Mouse (Mus musculus) G1E (cell line): ENCODE measurements around the gene Pkd2l1. TPM values are rescaled to one million over a fixed set of nuclear protein-coding genes. Genes with fewer than 3 reads are reported as not detected.

Source experiments
- ATAC-seq: 2 replicates; pipeline ENCODE4 v1.8.0; 2016; ENCODE audit warnings: mild to moderate bottlenecking; ENCODE audit not compliant: insufficient number of reproducible peaks, poor library complexity, low FRiP score, severe bottlenecking; ENCODE audit errors: extremely low read depth
- DNase-seq: peaks from one replicate; pipeline ENCODE4 v3.0.0; 2012; ENCODE audit warnings: low spot score
- H3K27me3 ChIP-seq: 2 replicates; pipeline ENCODE4 v1.6.1; 2012; ENCODE audit warnings: mild to moderate bottlenecking, low read length, inconsistent platforms; ENCODE audit not compliant: insufficient read depth
- H3K36me3 ChIP-seq: replicated peaks from 2 replicates; pipeline ENCODE3; 2012; ENCODE audit warnings: mild to moderate bottlenecking, inconsistent platforms
- H3K4me1 ChIP-seq: 2 replicates; pipeline ENCODE4 v1.6.1; 2012; ENCODE audit warnings: low read depth, low read length, inconsistent platforms, mixed read lengths; ENCODE audit not compliant: insufficient read depth
- H3K4me3 ChIP-seq: 2 replicates; pipeline ENCODE4 v1.5.1; 2012; ENCODE audit warnings: low read depth, mild to moderate bottlenecking, inconsistent platforms, low read length, moderate library complexity, mixed read lengths
- H3K9me3 ChIP-seq: replicated peaks from 2 replicates; pipeline ENCODE4 v1.6.1; 2012; ENCODE audit warnings: inconsistent platforms
- CTCF ChIP-seq: IDR thresholded peaks from 2 replicates; pipeline ENCODE4 v1.5.1; 2012; ENCODE audit warnings: low read depth, low read length, inconsistent platforms, mixed read lengths
- GATA1 ChIP-seq: IDR thresholded peaks from 2 replicates; pipeline ENCODE4 v1.6.1; 2012; ENCODE audit warnings: borderline replicate concordance, low read length, inconsistent platforms, mixed read lengths
- GATA2 ChIP-seq: IDR thresholded peaks from 2 replicates; pipeline ENCODE4 v1.6.1; 2012; ENCODE audit warnings: low read depth, low read length, inconsistent platforms, borderline replicate concordance
- POLR2AphosphoS5 ChIP-seq: IDR thresholded peaks from 2 replicates; pipeline ENCODE4 v1.6.1; 2012; ENCODE audit warnings: low read depth, low read length, inconsistent platforms; ENCODE audit not compliant: insufficient replicate concordance
- TAL1 ChIP-seq: conservative IDR thresholded peaks from 2 replicates; pipeline ENCODE4 v1.6.1; 2012; ENCODE audit warnings: low read depth, low read length, inconsistent platforms, mixed read lengths
- polyA plus RNA-seq: library from polyadenylated mRNA; stranded (reverse); fragments of >175 nt; gene quantifications from 2 replicates; pipeline ENCODE4 v1.2.3, GENCODE M21; 2012
- total RNA-seq, 2 experiments: library from RNA; stranded (forward) in 1 of 2; stranded (reverse) in 1 of 2; fragments of 200-1000 nt in 1 of 2; fragments of >200 nt in 1 of 2; fragmentation: Nextera tagmentation in 1 of 2; gene quantifications; 2 replicates each; pipeline ENCODE4 v1.2.3; 2014 to 2017

Gene Pkd2l1
- total and polyA plus RNA-seq, 3 experiments, result not detected

DNA sequence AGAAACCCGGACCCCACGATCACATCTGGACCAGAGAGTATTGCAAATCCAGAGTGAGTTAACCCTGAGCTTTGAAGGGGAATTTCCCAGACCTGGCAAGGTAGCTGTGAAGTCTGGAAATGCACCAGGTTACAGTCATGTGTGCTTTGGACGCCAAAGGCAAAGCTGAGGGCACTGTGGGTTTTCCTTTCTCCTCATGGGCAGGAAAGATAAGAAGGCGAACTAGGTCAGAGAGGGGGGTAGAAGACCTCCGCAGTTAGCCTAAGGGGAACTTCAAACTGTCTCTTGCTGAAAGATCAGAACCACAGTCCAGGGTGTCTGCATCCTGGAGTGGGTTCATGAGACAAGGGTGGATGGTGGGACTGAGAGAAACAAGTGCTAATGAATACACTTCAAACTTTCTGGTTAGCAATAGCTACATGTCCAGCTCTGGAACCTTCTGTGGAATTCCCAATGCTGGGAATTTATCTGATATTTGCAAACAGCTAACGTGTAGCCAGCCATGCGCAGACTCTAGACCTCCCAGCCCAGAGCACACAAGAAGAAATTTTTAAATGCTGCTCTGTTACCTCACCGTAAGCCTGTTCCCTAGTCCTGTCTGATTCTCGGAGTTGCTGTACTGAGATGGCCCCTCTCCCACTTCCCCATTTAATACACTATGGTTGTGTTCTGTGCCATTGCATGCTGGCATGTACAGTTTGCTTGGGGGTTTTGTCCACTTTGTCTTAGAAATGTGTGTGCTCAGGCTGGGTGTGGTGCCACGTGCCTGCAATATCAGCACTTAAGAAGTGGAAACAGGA, 5.0 kb upstream of the Pkd2l1 start:
- Histone ChIP-seq H3K4me1 (peaks cover 63% of the 10 kb centered on the region), H3K36me3 (no peaks in the 10 kb centered on the region), H3K4me3 (no peak overlapping the region; the same call in 1 of the 2 replicates), H3K27me3 (peaks cover 22% of the 10 kb centered on the region), H3K9me3 (no peaks in the 10 kb centered on the region)
- TF ChIP-seq TAL1 (peak; percentile 75), GATA1 (no peak), POLR2AphosphoS5 (no peak)
- ATAC-seq (no peak), DNase-seq (peak; percentile 28)

DNA sequence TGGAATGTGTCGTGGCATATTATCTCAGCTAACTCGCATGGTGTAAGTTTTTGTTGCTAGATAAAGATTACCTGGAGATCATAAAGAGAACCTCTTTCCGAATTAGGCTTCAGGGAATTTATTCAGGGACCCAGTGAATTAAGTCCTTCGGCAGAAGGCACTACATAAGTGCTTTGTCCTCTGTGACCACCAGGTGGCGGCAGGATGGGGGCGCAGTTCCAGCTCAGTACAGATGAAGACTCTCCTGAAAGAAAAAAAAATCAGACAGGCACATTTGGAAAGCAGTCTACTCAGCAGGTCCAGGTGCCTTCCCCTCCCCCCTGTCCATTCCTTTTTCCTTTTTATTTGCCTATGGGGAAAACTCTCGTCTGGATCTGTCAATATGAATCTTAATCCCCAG, 2.9 kb upstream of the Pkd2l1 start:
- DNase-seq (no peak), ATAC-seq (no peak)
- Histone ChIP-seq H3K9me3 (no peaks in the 10 kb centered on the region), H3K27me3 (peaks cover 42% of the 10 kb centered on the region), H3K4me1 (peaks cover 56% of the 10 kb centered on the region), H3K4me3 (no peak overlapping the region), H3K36me3 (no peaks in the 10 kb centered on the region)
- no peak for TF ChIP-seq TAL1
- TF ChIP-seq CTCF, result peak; percentile 61

DNA sequence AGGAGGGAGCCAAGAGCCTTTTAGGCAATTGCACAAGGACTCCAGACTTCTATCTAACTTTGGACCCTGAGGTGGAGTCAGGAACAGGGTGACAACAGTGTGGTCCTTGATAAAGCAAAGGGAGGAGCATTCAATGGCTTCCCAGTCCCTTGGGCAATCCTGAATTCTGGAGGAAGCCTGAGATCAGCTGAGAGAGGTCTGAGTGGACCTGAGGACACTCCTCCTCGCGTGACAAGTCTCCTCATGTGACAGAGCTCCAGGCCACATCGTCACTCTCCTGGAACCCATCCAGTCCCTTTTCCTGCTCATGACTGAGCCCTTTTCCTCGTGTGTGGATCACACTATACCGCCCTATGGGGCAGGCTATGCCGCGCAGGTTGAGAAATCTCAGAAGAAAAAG, 1.7 kb upstream of the Pkd2l1 start:
- H3K36me3 ChIP-seq, result no peaks in the 10 kb centered on the region
- TF ChIP-seq GATA2 (no peak), POLR2AphosphoS5 (no peak), CTCF (no peak), GATA1 (no peak), TAL1 (no peak)
- no peak for ATAC-seq
- DNase-seq, result no peak
- no peaks in the 10 kb centered on the region for H3K9me3 ChIP-seq
- peaks cover 56% of the 10 kb centered on the region for H3K4me1 ChIP-seq
- H3K27me3 ChIP-seq, result peaks cover 51% of the 10 kb centered on the region
- no peak overlapping the region for H3K4me3 ChIP-seq

DNA sequence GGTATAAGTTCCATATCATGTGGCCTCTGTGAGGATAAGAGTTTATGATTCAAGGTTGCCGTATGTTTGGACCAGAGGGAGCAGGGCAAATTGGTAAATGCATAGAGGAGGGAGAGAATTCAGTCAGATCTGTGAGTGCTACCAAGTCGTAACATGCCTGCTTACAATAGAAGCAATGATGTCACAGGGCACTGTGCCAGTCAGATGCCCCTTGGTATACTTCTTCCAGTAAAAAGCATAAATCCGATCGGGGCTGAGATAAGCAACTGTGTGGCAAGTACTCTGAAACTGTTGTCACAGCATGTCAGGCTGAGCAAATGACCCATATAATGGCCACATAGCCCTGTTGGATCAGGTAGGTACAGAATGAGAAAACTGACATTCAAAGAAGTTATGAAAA, 3.2 kb downstream of the Pkd2l1 start:
- no peak overlapping the region for H3K4me3 ChIP-seq
- H3K4me1 ChIP-seq, result peaks cover 22% of the 10 kb centered on the region
- H3K27me3 ChIP-seq, result peaks cover 57% of the 10 kb centered on the region
- no peak for TF ChIP-seq CTCF
- no peak for TF ChIP-seq GATA1
- no peak for TF ChIP-seq GATA2
- TF ChIP-seq POLR2AphosphoS5, result no peak
- no peak for ATAC-seq
- no peaks in the 10 kb centered on the region for H3K36me3 ChIP-seq
- no peak for DNase-seq
- H3K9me3 ChIP-seq, result no peaks in the 10 kb centered on the region

GRCm38 (mm10) chr19:44183968-44184367, 8.3 kb downstream of the Pkd2l1 start:
- no peak for DNase-seq

DNA sequence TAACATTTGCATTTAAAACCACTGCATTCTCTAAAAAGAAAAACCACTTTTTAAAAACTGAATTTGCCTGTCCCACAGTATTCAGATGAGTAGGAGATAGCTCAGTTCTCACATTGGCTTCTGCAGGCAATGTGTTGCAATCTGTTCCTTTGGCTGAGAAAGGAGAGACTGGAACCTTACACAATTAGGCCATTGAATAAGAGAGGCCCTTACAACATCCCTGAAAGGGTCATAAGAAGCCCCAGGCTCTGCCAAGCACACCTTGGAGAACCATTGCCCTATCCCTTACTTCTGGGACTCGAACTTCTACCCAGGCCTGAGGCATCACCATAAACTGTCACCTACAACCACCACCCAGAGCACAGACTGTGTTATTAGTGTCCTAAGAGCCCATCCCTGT, 11.7 kb downstream of the Pkd2l1 start:
- H3K4me3 ChIP-seq, result no peak overlapping the region
- H3K4me1 ChIP-seq, result peaks cover 19% of the 10 kb centered on the region
- peaks cover 14% of the 10 kb centered on the region for H3K27me3 ChIP-seq
- no peak for ATAC-seq
- TF ChIP-seq GATA2, result no peak
- no peak for TF ChIP-seq POLR2AphosphoS5
- no peak for TF ChIP-seq GATA1
- no peak for TF ChIP-seq CTCF
- TF ChIP-seq TAL1, result no peak
- H3K36me3 ChIP-seq, result no peaks in the 10 kb centered on the region
- 0 out of 2 replicates have a peak, but pooled peaks cover 3% of the 10 kb centered on the region for H3K9me3 ChIP-seq
- DNase-seq, result no peak

More at GRCm38 (mm10) chr19:44183968-44184367, 8.3 kb downstream of the Pkd2l1 start:
- peaks cover 19% of the 10 kb centered on the region; the same call in 1 of the 2 replicates for H3K27me3 ChIP-seq
- no peak overlapping the region for H3K4me3 ChIP-seq
- peaks cover 19% of the 10 kb centered on the region for H3K4me1 ChIP-seq
- no peak for ATAC-seq
- H3K9me3 ChIP-seq, result no peaks in the 10 kb centered on the region
- TF ChIP-seq GATA1, result no peak
- no peak for TF ChIP-seq GATA2
- TF ChIP-seq POLR2AphosphoS5, result no peak
- TF ChIP-seq CTCF, result no peak
- no peak for TF ChIP-seq TAL1
- H3K36me3 ChIP-seq, result no peaks in the 10 kb centered on the region

GRCm38 (mm10) chr19:44176741-44177140, 15.5 kb downstream of the Pkd2l1 start:
- H3K4me1 ChIP-seq, result peaks cover 2% of the 10 kb centered on the region; the same call in 1 of the 2 replicates
- peaks cover 9% of the 10 kb centered on the region for H3K27me3 ChIP-seq
- 0 out of 2 replicates have a peak, but pooled peaks cover 3% of the 10 kb centered on the region for H3K9me3 ChIP-seq
- ATAC-seq (no peak), DNase-seq (no peak)
- H3K4me3 ChIP-seq, result no peak overlapping the region
- no peaks in the 10 kb centered on the region for H3K36me3 ChIP-seq
- TF ChIP-seq POLR2AphosphoS5 (no peak), CTCF (no peak), GATA2 (no peak), TAL1 (no peak), GATA1 (no peak)
